Mouse (Mus musculus) right cerebral cortex, postnatal 4 days (tissue): ENCODE measurements around the gene Lrrc32.

Source experiments
- DNase-seq: peaks from one replicate; pipeline ENCODE4 v3.0.0-alpha.2; 2022

The Lrrc32 gene

GRCm38 (mm10) chr7:98523070-98523812 lies 34.2 kb downstream of the Lrrc32 start:
- DNase-seq, result no peak

- DNase-seq, result peak; percentile 65
Measured at GRCm38 (mm10) chr7:98523813-98524361, 34.8 kb downstream of the Lrrc32 start.

- DNase-seq, result no peak
Measured at GRCm38 (mm10) chr7:98524401-98524800, 35.3 kb downstream of the Lrrc32 start.

GRCm38 (mm10) chr7:98524869-98525699 lies 36.0 kb downstream of the Lrrc32 start:
- DNase-seq, result no peak

- no peak for DNase-seq
Measured at GRCm38 (mm10) chr7:98527085-98527484, 38.0 kb downstream of the Lrrc32 start.

GRCm38 (mm10) chr7:98531612-98532011 lies 42.5 kb downstream of the Lrrc32 start:
- no peak for DNase-seq

- no peak for DNase-seq
Measured at GRCm38 (mm10) chr7:98532981-98533380, 43.9 kb downstream of the Lrrc32 start.

- no peak for DNase-seq
Measured at GRCm38 (mm10) chr7:98534432-98534855, 45.4 kb downstream of the Lrrc32 start.

- no peak for DNase-seq
Measured at GRCm38 (mm10) chr7:98535191-98535590, 46.1 kb downstream of the Lrrc32 start.

- DNase-seq, result no peak
Measured at GRCm38 (mm10) chr7:98535882-98536281, 46.8 kb downstream of the Lrrc32 start.

GRCm38 (mm10) chr7:98537210-98537966 lies 48.3 kb downstream of the Lrrc32 start:
- DNase-seq, result no peak

- DNase-seq, result peak; percentile 24
Measured at GRCm38 (mm10) chr7:98537967-98538573, 49.0 kb downstream of the Lrrc32 start.

- no peak for DNase-seq
Measured at GRCm38 (mm10) chr7:98540879-98541278, 51.8 kb downstream of the Lrrc32 start.

GRCm38 (mm10) chr7:98541564-98541963 lies 52.5 kb downstream of the Lrrc32 start:
- DNase-seq, result no peak

GRCm38 (mm10) chr7:98542267-98542666 lies 53.2 kb downstream of the Lrrc32 start:
- DNase-seq, result no peak

- DNase-seq, result no peak
Measured at GRCm38 (mm10) chr7:98542731-98543142, 53.7 kb downstream of the Lrrc32 start.

- DNase-seq, result no peak
Measured at GRCm38 (mm10) chr7:98543853-98544370, 54.8 kb downstream of the Lrrc32 start.

- DNase-seq, result no peak
Measured at GRCm38 (mm10) chr7:98544556-98544955, 55.5 kb downstream of the Lrrc32 start.

- DNase-seq, result no peak
Measured at GRCm38 (mm10) chr7:98548839-98549238, 59.8 kb downstream of the Lrrc32 start.

GRCm38 (mm10) chr7:98550596-98550995 lies 61.5 kb downstream of the Lrrc32 start:
- DNase-seq, result no peak

- no peak for DNase-seq
Measured at GRCm38 (mm10) chr7:98551041-98551440, 62.0 kb downstream of the Lrrc32 start.
